Mouse (Mus musculus) liver, adult 2 months (tissue): ENCODE data around the gene Gpr162.

Source experiments
- CTCF ChIP-seq: fragments of 200-500 bp; IDR thresholded peaks from 2 replicates; pipeline ENCODE4 v1.5.1; 2011; ENCODE audit warnings: low read depth, low read length, control low read depth
- POLR2A ChIP-seq: fragments of 200-500 bp; IDR thresholded peaks from 2 replicates; pipeline ENCODE4 v1.6.1; 2011; ENCODE audit warnings: low read length, control low read depth; ENCODE audit not compliant: insufficient read depth; ENCODE audit errors: extremely low read depth

- TF ChIP-seq POLR2A, result no peak
- no peak for TF ChIP-seq CTCF
These were observed 41.7 kb downstream of the Gpr162 start for GRCm38 (mm10) chr6:124822049-124822448.
